Mouse (Mus musculus): ENCODE measurements around the gene Pbdc1. TPM values are rescaled to one million over a fixed set of nuclear protein-coding genes. Genes with fewer than 3 reads are reported as not detected.
"Not testable (repeated sequence)": the region's sequence is repeated elsewhere in the genome, so short reads cannot be mapped to it uniquely, and the experiment has no call there.

Pbdc1 gene
- 71.5 and 79.2 TPM in 2 replicates for polyA plus RNA-seq (2014; fragmentation: Nextera tagmentation; extraction: Ambion mirVana)

- H3K27ac ChIP-seq (ENCODE audit: low read depth, low read length), result no peak within 1 kb of the TSS; the same call in 1 of the 2 replicates
Measured at GRCm38 (mm10) chrX:105079615-105080092, at the start of gene Pbdc1. Pbdc1 (plus strand) TSS chrX:105079756.

GRCm38 (mm10) chrX:105037666-105038065 is 41.9 kb upstream of the Pbdc1 start:
- Histone ChIP-seq H3K4me3 (ENCODE audit: low read depth, low read length) (no peak overlapping the region), H3K27me3 (replicated peaks; ENCODE audit: control insufficient read depth, insufficient read depth, low read length) (no peaks in the 10 kb centered on the region), H3K36me3 (ENCODE audit: control insufficient read depth, insufficient read depth, low read length) (no peaks in the 10 kb centered on the region), H3K9me3 (ENCODE audit: control insufficient read depth, low read length) (no peaks in the 10 kb centered on the region), H3K27ac (ENCODE audit: low read depth, low read length) (no peak overlapping the region), H3K4me2 (no peak overlapping the region), H3K4me1 (replicated peaks; ENCODE audit: control insufficient read depth, insufficient read depth, low read length) (no peaks in the 10 kb centered on the region), H3K9ac (ENCODE audit: low read depth, low read length) (no peak overlapping the region)
- DNase-seq (ENCODE audit: low spot score) (no peak), ATAC-seq (replicated peaks; ENCODE audit: low FRiP score) (no peak)
- 84% methylated on average over 3 of the region's 3 CpGs for whole genome bisulfite sequencing

More at GRCm38 (mm10) chrX:105079615-105080092, at the start of gene Pbdc1:
- no peaks in the 10 kb centered on the region for H3K36me3 ChIP-seq (ENCODE audit: control insufficient read depth, insufficient read depth, low read length)
- peak within 1 kb of the TSS; percentile 64 for H3K4me2 ChIP-seq
- H3K4me1 ChIP-seq (replicated peaks; ENCODE audit: control insufficient read depth, insufficient read depth, low read length), result no peaks in the 10 kb centered on the region; the same call in 1 of the 2 replicates
- 2% methylated on average over 35 of the region's 35 CpGs for WGBS
- ATAC-seq (replicated peaks; ENCODE audit: low FRiP score) (peak; percentile 97), DNase-seq (ENCODE audit: low spot score) (peak; percentile 81)
- H3K27me3 ChIP-seq (replicated peaks; ENCODE audit: control insufficient read depth, insufficient read depth, low read length), result no peaks in the 10 kb centered on the region
- peak within 1 kb of the TSS; percentile 68 for H3K9ac ChIP-seq (ENCODE audit: low read depth, low read length)
- peak within 1 kb of the TSS; percentile 63 for H3K4me3 ChIP-seq (ENCODE audit: low read depth, low read length)
- no peaks in the 10 kb centered on the region for H3K9me3 ChIP-seq (ENCODE audit: control insufficient read depth, low read length)

GRCm38 (mm10) chrX:105064294-105064693 is 15.3 kb upstream of the Pbdc1 start:
- Histone ChIP-seq H3K4me1 (replicated peaks; ENCODE audit: control insufficient read depth, insufficient read depth, low read length) (no peaks in the 10 kb centered on the region; the same call in 1 of the 2 replicates), H3K4me2 (no peak overlapping the region), H3K27me3 (replicated peaks; ENCODE audit: control insufficient read depth, insufficient read depth, low read length) (no peaks in the 10 kb centered on the region), H3K27ac (ENCODE audit: low read depth, low read length) (no peak overlapping the region), H3K9me3 (ENCODE audit: control insufficient read depth, low read length) (no peaks in the 10 kb centered on the region), H3K4me3 (ENCODE audit: low read depth, low read length) (no peak overlapping the region), H3K36me3 (ENCODE audit: control insufficient read depth, insufficient read depth, low read length) (peaks cover 16% of the 10 kb centered on the region), H3K9ac (ENCODE audit: low read depth, low read length) (no peak overlapping the region)
- 73% methylated on average over 10 of the region's 10 CpGs for WGBS
- ATAC-seq (replicated peaks; ENCODE audit: low FRiP score) (no peak), DNase-seq (ENCODE audit: low spot score) (no peak)

- no peaks in the 10 kb centered on the region for H3K9me3 ChIP-seq (ENCODE audit: control insufficient read depth, low read length)
- WGBS, result 65% methylated on average over 4 of the region's 4 CpGs
- no peak overlapping the region for H3K9ac ChIP-seq (ENCODE audit: low read depth, low read length)
- no peaks in the 10 kb centered on the region; the same call in 1 of the 2 replicates for H3K4me1 ChIP-seq (replicated peaks; ENCODE audit: control insufficient read depth, insufficient read depth, low read length)
- no peak overlapping the region for H3K4me3 ChIP-seq (ENCODE audit: low read depth, low read length)
- H3K27ac ChIP-seq (ENCODE audit: low read depth, low read length), result no peak overlapping the region
- peaks cover 15% of the 10 kb centered on the region for H3K36me3 ChIP-seq (ENCODE audit: control insufficient read depth, insufficient read depth, low read length)
- H3K27me3 ChIP-seq (replicated peaks; ENCODE audit: control insufficient read depth, insufficient read depth, low read length), result no peaks in the 10 kb centered on the region
- no peak overlapping the region for H3K4me2 ChIP-seq
- DNase-seq (ENCODE audit: low spot score) (no peak), ATAC-seq (replicated peaks; ENCODE audit: low FRiP score) (no peak)
Measured at GRCm38 (mm10) chrX:105064801-105065200, 14.8 kb upstream of the Pbdc1 start.

GRCm38 (mm10) chrX:105069671-105070503 is 9.7 kb upstream of the Pbdc1 start:
- Histone ChIP-seq H3K9me3 (ENCODE audit: control insufficient read depth, low read length) (no peaks in the 10 kb centered on the region), H3K4me2 (peak overlapping the region; percentile 67), H3K4me3 (ENCODE audit: low read depth, low read length) (peak overlapping the region; percentile 65), H3K27ac (ENCODE audit: low read depth, low read length) (peak overlapping the region; percentile 59; the same call in 1 of the 2 replicates), H3K9ac (ENCODE audit: low read depth, low read length) (peak overlapping the region; percentile 74), H3K4me1 (replicated peaks; ENCODE audit: control insufficient read depth, insufficient read depth, low read length) (no peaks in the 10 kb centered on the region; the same call in 1 of the 2 replicates), H3K27me3 (replicated peaks; ENCODE audit: control insufficient read depth, insufficient read depth, low read length) (no peaks in the 10 kb centered on the region), H3K36me3 (ENCODE audit: control insufficient read depth, insufficient read depth, low read length) (peaks cover 4% of the 10 kb centered on the region; the same call in 1 of the 2 replicates)
- ATAC-seq (replicated peaks; ENCODE audit: low FRiP score), result peak; percentile 94
- peak; percentile 68 for DNase-seq (ENCODE audit: low spot score)
- WGBS, result under 1% methylated on average over 32 of the region's 32 CpGs

- ATAC-seq (replicated peaks; ENCODE audit: low FRiP score), result peak; percentile 48
- no peaks in the 10 kb centered on the region; the same call in 1 of the 2 replicates for H3K4me1 ChIP-seq (replicated peaks; ENCODE audit: control insufficient read depth, insufficient read depth, low read length)
- 6% methylated on average over 12 of the region's 12 CpGs for WGBS
- H3K27ac ChIP-seq (ENCODE audit: low read depth, low read length), result no peak overlapping the region
- H3K4me2 ChIP-seq, result peak overlapping the region; percentile 62
- peak overlapping the region; percentile 63 for H3K4me3 ChIP-seq (ENCODE audit: low read depth, low read length)
- no peaks in the 10 kb centered on the region for H3K9me3 ChIP-seq (ENCODE audit: control insufficient read depth, low read length)
- 0 out of 2 replicates have a peak overlapping the region, but pooled peaks have one; percentile 4 for H3K9ac ChIP-seq (ENCODE audit: low read depth, low read length)
- no peaks in the 10 kb centered on the region for H3K27me3 ChIP-seq (replicated peaks; ENCODE audit: control insufficient read depth, insufficient read depth, low read length)
- no peak for DNase-seq (ENCODE audit: low spot score)
- H3K36me3 ChIP-seq (ENCODE audit: control insufficient read depth, insufficient read depth, low read length), result no peaks in the 10 kb centered on the region
Measured at GRCm38 (mm10) chrX:105079151-105079550, 405 bp upstream of the Pbdc1 start.

- 8% methylated on average over 8 of the region's 8 CpGs for WGBS
Measured at GRCm38 (mm10) chrX:105080096-105080495, 540 bp downstream of the Pbdc1 start.

GRCm38 (mm10) chrX:105083013-105083412 is 3.5 kb downstream of the Pbdc1 start:
- H3K4me1 ChIP-seq (replicated peaks; ENCODE audit: control insufficient read depth, insufficient read depth, low read length); H3K9me3 ChIP-seq (ENCODE audit: control insufficient read depth, low read length); H3K4me2 ChIP-seq; H3K9ac ChIP-seq (ENCODE audit: low read depth, low read length); ATAC-seq (replicated peaks; ENCODE audit: low FRiP score); H3K27me3 ChIP-seq (replicated peaks; ENCODE audit: control insufficient read depth, insufficient read depth, low read length); H3K36me3 ChIP-seq (ENCODE audit: control insufficient read depth, insufficient read depth, low read length); DNase-seq (ENCODE audit: low spot score); H3K27ac ChIP-seq (ENCODE audit: low read depth, low read length); H3K4me3 ChIP-seq (ENCODE audit: low read depth, low read length): not testable (repeated sequence)
- WGBS, result 73% methylated on average over 7 of the region's 7 CpGs

More at GRCm38 (mm10) chrX:105080096-105080495, 540 bp downstream of the Pbdc1 start:
- no peaks in the 10 kb centered on the region for H3K36me3 ChIP-seq (ENCODE audit: control insufficient read depth, insufficient read depth, low read length)
- peak overlapping the region; percentile 63 for H3K4me3 ChIP-seq (ENCODE audit: low read depth, low read length)
- peak; percentile 34 for ATAC-seq (replicated peaks; ENCODE audit: low FRiP score)
- H3K9ac ChIP-seq (ENCODE audit: low read depth, low read length), result peak overlapping the region; percentile 68
- no peaks in the 10 kb centered on the region; the same call in 1 of the 2 replicates for H3K4me1 ChIP-seq (replicated peaks; ENCODE audit: control insufficient read depth, insufficient read depth, low read length)
- no peaks in the 10 kb centered on the region for H3K9me3 ChIP-seq (ENCODE audit: control insufficient read depth, low read length)
- H3K27me3 ChIP-seq (replicated peaks; ENCODE audit: control insufficient read depth, insufficient read depth, low read length), result no peaks in the 10 kb centered on the region
- H3K27ac ChIP-seq (ENCODE audit: low read depth, low read length), result no peak overlapping the region; the same call in 1 of the 2 replicates
- no peak for DNase-seq (ENCODE audit: low spot score)
- peak overlapping the region; percentile 64 for H3K4me2 ChIP-seq
